Mouse (Mus musculus) heart, postnatal 10 days (tissue): ENCODE measurements around the gene Mpg. TPM values are rescaled to one million over a fixed set of nuclear protein-coding genes. Genes with fewer than 3 reads are reported as not detected.

Source experiments
- total RNA-seq, 2 experiments: library from RNA; stranded (reverse); gene quantifications; 2 replicates each; pipeline ENCODE4 v1.2.3; 2021

Mpg gene
- total RNA-seq, 2 experiments from 2014 or later = 9.8 to 10.3 TPM

Other genes with a start within 250 kb of the Mpg start
- 1 to 10 TPM; 1.7 to 3.0 TPM for gene Nsg2, start 226.0 kb upstream of the Mpg start, total RNA-seq
- gene Il9r, start 26.2 kb upstream of the Mpg start, total RNA-seq = under 1 TPM in 1 of 2 experiments, not detected in 1; 0.10 TPM
- 10 to 100 TPM; 10.6 to 12.4 TPM for gene Snrnp25, start 21.1 kb upstream of the Mpg start, total RNA-seq
- 10 to 100 TPM; 30.5 to 31.1 TPM for gene Rhbdf1, start 4.2 kb upstream of the Mpg start, total RNA-seq
- gene Nprl3, start 41.2 kb downstream of the Mpg start, total RNA-seq = 10 to 100 TPM; 26.6 to 27.6 TPM
- not detected for gene Hba-x, start 49.9 kb downstream of the Mpg start, total RNA-seq
- gene Hba-a1, start 57.0 kb downstream of the Mpg start, total RNA-seq = 1,000 to 10,000 TPM; 4,155 to 9,193 TPM
- gene Hbq1b, start 60.5 kb downstream of the Mpg start, total RNA-seq = 1 to 10 TPM in 1 of 2 experiments, not detected in 1; 1.0 TPM
- gene Hba-a2, start 70.0 kb downstream of the Mpg start, total RNA-seq = 1,000 to 10,000 TPM; 3,875 to 8,514 TPM
- not detected for gene Hbq1a, start 73.6 kb downstream of the Mpg start, total RNA-seq
- gene Sh3pxd2b, start 121.3 kb downstream of the Mpg start, total RNA-seq = 10 to 100 TPM; 27.6 to 29.6 TPM
- 10 to 100 TPM; 18.1 to 19.8 TPM for gene Ubtd2, start 228.9 kb downstream of the Mpg start, total RNA-seq